Mouse (Mus musculus): ENCODE data around the gene Sidt1. TPM values are rescaled to one million over a fixed set of nuclear protein-coding genes. Genes with fewer than 3 reads are reported as not detected.

Gene Sidt1
- polyA plus RNA-seq, 1 experiment from 2014 or later: 0.20 TPM

DNA sequence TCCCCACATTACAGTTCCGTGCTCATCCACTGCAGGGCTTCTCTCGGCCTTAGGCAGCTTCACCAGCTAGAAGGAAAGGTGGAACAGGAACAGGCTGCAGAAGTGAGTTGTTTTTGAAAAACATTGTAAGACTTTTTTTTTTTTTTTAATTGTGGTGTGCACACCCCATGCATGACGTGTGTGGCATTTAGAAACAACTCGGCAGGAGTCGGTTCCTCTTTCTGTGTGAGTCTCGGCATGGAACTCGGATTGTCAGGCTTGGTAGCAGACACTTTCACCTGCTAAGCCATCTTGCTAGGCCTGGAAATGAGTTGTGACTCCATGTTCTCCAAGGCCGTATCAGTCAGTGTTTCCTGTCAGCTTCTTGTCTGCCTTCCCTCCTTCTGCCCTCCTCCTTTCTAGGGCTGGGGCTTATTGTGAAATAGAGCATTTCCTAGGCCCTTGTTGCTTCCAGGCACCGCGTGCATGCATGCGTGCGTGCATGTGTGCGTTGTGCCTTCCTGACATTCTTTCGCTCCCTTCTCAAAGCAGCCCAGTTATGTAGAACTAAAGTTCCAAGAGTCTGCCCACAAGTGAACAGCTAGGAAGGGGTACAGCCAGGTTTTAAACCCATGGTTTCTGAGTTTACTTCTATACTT, 133.8 kb downstream of the Sidt1 start:
- no peaks in the 10 kb centered on the region for H3K9me3 ChIP-seq
- H3K9ac ChIP-seq: no peak overlapping the region
- no peaks in the 10 kb centered on the region for H3K27me3 ChIP-seq
- H3K4me1 ChIP-seq: no peaks in the 10 kb centered on the region
- peaks cover 21% of the 10 kb centered on the region; the same call in 1 of the 2 replicates for H3K36me3 ChIP-seq
- no peak overlapping the region for H3K4me3 ChIP-seq
- WGBS: 88% methylated on average over 14 of the region's 14 CpGs
- no peak overlapping the region for H3K27ac ChIP-seq
- no peak overlapping the region for H3K4me2 ChIP-seq
- no peak for ATAC-seq (ENCODE audit: borderline replicate concordance, extremely low read depth, low FRiP score, low TSS enrichment)

GRCm38 (mm10) chr16:44190968-44191367, 142.0 kb downstream of the Sidt1 start:
- Histone ChIP-seq H3K4me2 (no peak overlapping the region), H3K9ac (no peak overlapping the region), H3K36me3 (0 out of 2 replicates have a peak, but pooled peaks cover 3% of the 10 kb centered on the region), H3K27ac (no peak overlapping the region), H3K4me1 (peaks cover 3% of the 10 kb centered on the region; the same call in 1 of the 2 replicates), H3K4me3 (no peak overlapping the region), H3K9me3 (peaks cover 3% of the 10 kb centered on the region; the same call in 1 of the 2 replicates), H3K27me3 (no peaks in the 10 kb centered on the region)
- 86% methylated on average over 2 of the region's 2 CpGs for WGBS
- no peak for ATAC-seq (ENCODE audit: borderline replicate concordance, extremely low read depth, low FRiP score, low TSS enrichment)

Other genes with a start within 250 kb of the Sidt1 start
- 49.6 and 51.3 TPM in 2 replicates for gene Atp6v1a, start 193.5 kb downstream of the Sidt1 start, polyA plus RNA-seq (2015; fragmentation: Nextera tagmentation; extraction: Ambion mirVana)
- 113 and 115 TPM in 2 replicates for gene Naa50, start 193.4 kb downstream of the Sidt1 start, polyA plus RNA-seq (2015; fragmentation: Nextera tagmentation; extraction: Ambion mirVana)
- gene Usf3, start 159.9 kb downstream of the Sidt1 start, polyA plus RNA-seq (2015; fragmentation: Nextera tagmentation; extraction: Ambion mirVana): 3.3 and 3.6 TPM in 2 replicates
- gene Spice1, start 13.9 kb upstream of the Sidt1 start, polyA plus RNA-seq (2015; fragmentation: Nextera tagmentation; extraction: Ambion mirVana): 28.4 and 33.5 TPM in 2 replicates
- 1.4 and 1.7 TPM in 2 replicates for gene Cfap44, start 61.6 kb upstream of the Sidt1 start, polyA plus RNA-seq (2015; fragmentation: Nextera tagmentation; extraction: Ambion mirVana)
- 29.2 and 29.9 TPM in 2 replicates for gene Boc, start 225.7 kb upstream of the Sidt1 start, polyA plus RNA-seq (2015; fragmentation: Nextera tagmentation; extraction: Ambion mirVana)